Mouse (Mus musculus): ENCODE data around the gene Slc16a9.
A peak's percentile ranks its signal among the peaks of the same experiment; 100 is the strongest.

The Slc16a9 gene

DNA sequence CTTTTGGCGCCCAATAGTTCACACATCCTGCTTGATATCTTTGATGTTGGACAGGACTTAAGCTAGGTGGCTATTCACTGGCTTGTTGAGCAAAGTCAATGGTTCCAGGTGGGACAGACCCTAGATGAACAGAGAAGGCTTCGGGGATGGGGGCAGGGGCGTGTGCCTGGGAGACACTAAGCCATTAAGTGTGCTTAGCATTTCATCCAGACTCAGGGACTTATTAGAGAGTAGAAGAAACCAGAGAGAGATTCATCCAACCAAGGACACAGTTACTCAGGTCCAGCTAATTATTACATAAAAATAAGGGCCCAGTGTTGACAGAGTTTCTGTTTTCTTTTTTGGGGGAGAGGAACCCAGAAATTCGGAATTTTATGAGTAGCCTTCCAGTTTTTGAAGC, 5.5 kb downstream of the Slc16a9 start:
- DNase-seq (ENCODE audit: low spot score in 2 of 2) = no peak

DNA sequence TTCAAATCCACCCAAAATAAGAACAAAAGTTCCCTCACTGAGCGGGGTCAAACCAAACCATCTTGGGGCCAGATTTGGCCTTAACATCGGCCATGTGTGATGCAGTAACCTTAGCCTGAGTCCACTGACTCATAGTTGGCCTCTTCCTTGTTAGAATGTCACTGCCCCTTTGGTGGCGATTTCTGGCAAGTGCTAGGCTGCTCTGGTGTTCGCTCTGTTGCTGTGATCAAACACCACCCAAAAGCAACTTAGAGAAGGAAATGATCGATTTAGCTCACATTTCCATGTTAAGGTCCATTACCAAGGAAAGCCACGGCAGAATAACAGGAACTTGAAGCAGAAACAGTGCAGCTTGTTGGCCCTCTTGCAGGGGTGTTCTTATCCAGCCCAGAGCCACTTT, 5.9 kb downstream of the Slc16a9 start:
- DNase-seq (ENCODE audit: low spot score in 2 of 2) = no peak

GRCm38 (mm10) chr10:70254666-70255065, 9.8 kb downstream of the Slc16a9 start:
- no peak for DNase-seq (ENCODE audit: low spot score in 2 of 2)

- no peak for DNase-seq (ENCODE audit: low spot score in 2 of 2)
These were observed 10.8 kb downstream of the Slc16a9 start for GRCm38 (mm10) chr10:70255601-70256210.

GRCm38 (mm10) chr10:70257029-70257428, 12.1 kb downstream of the Slc16a9 start:
- DNase-seq (ENCODE audit: low spot score in 2 of 2) = no peak

- no peak for DNase-seq (ENCODE audit: low spot score in 2 of 2)
These were observed 16.0 kb downstream of the Slc16a9 start for GRCm38 (mm10) chr10:70260904-70261303.

DNA sequence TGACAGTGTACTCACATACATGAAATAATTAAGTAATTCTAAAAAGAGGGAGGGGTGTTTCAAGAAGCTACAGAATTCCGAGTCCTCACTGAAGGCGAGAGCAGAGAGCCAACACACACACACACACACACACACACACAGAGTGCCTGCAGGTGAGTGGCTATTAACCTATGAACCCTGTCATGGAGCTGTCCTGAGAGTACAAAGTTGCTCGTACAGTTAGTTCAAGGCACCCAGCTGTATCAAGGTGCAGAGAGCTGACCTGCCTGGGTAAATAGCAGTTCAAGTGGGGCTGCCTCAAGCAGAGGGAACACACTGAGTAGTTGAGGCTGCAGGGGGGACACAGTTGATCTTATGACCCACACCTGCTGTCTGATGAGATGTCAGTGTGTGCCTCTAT, 17.2 kb downstream of the Slc16a9 start:
- no peak for DNase-seq (ENCODE audit: low spot score in 2 of 2)

GRCm38 (mm10) chr10:70263681-70264189, 18.8 kb downstream of the Slc16a9 start:
- no peak for DNase-seq (ENCODE audit: low spot score in 2 of 2)

DNA sequence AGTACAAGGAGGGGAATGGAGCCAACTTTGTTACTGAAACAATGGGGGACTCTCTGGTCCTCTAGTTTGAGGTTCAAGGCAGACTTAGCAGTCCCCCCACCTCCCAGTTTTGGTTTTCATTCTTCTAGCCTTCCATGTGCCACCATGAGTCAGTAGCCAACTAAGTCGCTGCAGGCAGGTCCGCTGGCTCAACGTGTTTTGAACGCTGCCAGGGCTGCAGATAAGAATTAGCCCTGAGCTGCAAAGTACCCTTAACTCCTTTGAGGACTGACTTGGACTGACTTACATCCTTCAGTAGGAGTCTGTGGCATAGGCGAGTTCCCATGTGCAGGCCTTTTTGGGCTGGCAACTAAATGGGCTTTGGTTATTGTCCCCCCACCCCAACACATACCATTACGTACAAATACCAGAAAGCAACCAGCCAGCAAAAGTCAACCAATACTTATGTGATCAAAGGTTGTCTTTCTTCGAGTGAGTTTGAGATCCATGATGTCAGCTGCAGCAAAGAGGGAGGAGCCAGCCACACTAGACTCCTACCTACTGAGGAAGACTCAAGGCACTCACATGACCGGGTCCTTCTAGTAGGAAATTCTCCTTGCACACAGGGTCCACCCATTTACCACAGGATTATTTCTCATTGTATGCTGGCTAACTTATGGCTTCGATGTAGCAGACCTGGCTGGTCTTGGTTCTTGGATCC, 19.6 kb downstream of the Slc16a9 start:
- no peak for DNase-seq (ENCODE audit: low spot score in 2 of 2)

DNA sequence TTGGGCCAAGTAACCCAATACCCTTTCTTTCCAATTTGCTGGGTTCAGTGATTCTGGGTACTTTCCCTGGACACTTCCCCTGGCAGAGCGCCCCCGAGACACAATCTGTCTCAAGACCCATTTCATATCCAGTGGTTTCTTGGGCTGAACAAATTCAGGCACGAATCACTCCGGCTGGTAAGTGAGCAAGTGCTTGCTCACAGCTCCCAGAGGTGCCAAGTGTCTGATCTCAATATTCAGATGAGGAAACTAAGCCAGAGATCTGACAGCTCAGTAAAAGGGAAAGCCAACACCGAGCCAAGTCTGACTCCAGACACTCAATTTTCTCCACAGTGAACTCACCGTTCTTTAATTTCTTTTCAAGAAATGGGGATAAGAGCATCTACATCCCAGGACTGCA, 21.6 kb downstream of the Slc16a9 start:
- no peak for DNase-seq (ENCODE audit: low spot score in 2 of 2)

DNA sequence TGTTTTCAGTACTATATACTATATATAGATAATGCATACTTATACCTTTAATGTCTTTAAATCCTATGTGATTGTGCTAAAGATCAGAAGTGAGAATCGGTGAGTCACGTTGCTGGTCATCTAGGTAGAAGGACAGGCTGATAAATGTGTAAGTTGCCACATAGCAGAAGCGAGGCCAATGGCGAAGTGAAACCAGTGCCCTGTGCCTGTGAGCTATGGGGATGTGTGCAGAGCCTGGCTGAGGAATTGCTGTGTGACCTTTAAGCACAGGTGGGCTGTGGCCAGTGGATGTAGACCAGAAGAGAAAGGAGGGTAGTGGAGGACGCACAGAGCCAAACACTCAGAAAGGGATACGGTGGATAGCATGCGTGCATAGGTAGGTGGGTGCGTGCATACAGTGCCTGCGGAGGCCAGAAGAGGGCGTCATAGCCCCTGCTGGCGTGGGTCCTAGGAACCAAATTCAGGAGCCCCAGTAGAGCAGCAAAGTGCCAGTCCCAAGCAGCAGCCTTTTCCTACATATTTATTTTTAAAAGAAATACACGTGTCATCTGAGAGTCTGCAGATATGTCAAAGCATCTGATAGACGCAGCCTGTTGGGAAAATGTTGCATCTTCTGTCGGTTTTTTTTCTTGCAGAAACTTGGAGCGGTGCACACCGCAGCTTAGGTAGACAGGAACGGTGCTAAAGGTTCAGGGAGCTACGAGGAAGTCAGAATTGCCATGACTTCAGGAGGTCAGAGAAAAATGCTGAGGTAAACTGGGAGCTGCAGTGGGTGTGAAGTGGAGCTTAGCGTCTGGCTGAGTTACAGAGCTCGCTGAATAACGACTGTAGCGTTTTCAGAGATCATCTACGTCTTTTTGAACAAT, 23.9 kb downstream of the Slc16a9 start:
- no peak for DNase-seq (ENCODE audit: low spot score in 2 of 2)

GRCm38 (mm10) chr10:70269447-70269787, 24.5 kb downstream of the Slc16a9 start:
- no peak for DNase-seq (ENCODE audit: low spot score in 2 of 2)

- no peak for DNase-seq (ENCODE audit: low spot score in 2 of 2)
These were observed 31.8 kb downstream of the Slc16a9 start for GRCm38 (mm10) chr10:70276678-70277077.

- DNase-seq (ENCODE audit: low spot score in 2 of 2) = no peak
These were observed 34.4 kb downstream of the Slc16a9 start for GRCm38 (mm10) chr10:70279349-70279748.

- DNase-seq (ENCODE audit: low spot score in 2 of 2) = no peak
These were observed 42.9 kb downstream of the Slc16a9 start for GRCm38 (mm10) chr10:70287825-70288235.

- DNase-seq (ENCODE audit: low spot score in 2 of 2) = no peak
These were observed 43.8 kb downstream of the Slc16a9 start for GRCm38 (mm10) chr10:70288406-70289327.

GRCm38 (mm10) chr10:70292014-70292413, 47.1 kb downstream of the Slc16a9 start:
- no peak for DNase-seq (ENCODE audit: low spot score in 2 of 2)

GRCm38 (mm10) chr10:70294094-70294493, 49.2 kb downstream of the Slc16a9 start:
- DNase-seq (ENCODE audit: low spot score in 2 of 2) = no peak

DNA sequence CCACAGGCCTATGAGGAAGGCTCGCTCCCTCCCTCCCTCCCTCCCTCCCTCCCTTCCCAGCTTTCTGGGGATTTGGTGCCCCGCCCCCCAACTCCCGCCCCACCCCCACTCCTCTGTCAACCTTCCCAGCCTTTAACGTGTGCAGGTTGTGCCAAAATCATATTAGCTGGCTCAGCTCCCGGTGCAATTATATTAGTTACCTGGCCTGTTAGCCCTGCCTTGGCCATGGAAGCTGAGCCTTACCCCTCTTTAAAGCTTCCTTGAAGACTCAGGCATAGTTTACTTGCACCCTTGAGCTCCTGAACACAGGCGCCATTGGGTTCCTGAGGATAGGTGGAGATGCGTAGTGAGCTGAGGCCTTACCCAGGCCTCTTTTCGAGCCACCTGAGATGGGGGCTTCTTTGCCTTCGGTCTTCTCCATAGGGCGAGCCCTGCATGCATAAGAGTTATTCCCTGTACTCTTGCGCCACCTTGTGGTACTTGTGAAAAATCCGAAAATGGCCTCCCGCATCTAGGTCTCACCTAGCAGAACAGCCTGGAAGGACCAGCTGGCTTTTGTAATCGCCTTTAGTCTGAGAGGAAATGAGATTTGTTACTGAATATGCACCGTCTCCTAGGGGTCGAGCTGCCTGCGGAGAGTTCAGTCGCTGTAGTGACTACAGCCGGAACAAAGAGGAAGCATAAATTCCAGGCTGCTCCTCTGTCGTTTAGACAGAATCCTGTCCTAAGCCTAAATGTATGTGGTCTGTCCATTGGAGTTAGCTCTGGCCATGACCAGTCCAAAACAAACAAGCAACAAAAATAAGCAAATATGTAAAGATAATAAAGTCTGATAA, 51.8 kb downstream of the Slc16a9 start:
- peak in 1 of 2 experiments; percentile 46 for DNase-seq (ENCODE audit: low spot score in 2 of 2)

DNA sequence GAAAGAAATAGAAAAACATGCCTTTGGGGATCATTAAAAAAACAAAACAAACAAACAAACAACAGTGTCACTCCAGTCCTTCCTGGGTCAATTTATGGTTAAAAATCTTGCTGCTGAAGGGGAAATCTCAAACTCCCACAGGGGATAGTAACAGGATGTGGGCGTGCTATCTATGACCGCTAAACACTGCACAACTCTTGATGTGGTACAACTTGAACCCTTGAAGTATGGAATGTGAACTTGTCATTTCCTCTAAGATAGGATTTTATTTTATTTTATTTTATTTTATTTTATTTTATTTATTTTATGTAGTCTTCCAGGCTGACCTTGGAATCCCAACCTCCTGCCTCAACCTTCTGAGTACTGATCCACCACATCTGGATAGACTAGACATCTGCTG, 54.2 kb downstream of the Slc16a9 start:
- DNase-seq (ENCODE audit: low spot score in 2 of 2) = no peak

- DNase-seq (ENCODE audit: low spot score in 2 of 2) = no peak
These were observed 54.8 kb downstream of the Slc16a9 start for GRCm38 (mm10) chr10:70299653-70300052.

Data from spleen, postnatal 14 days (tissue).